Mouse (Mus musculus): ENCODE results near the gene Klc2. TPM values are rescaled to one million over a fixed set of nuclear protein-coding genes. Genes with fewer than 3 reads are reported as not detected.

The Klc2 gene
- polyA plus RNA-seq, 1 experiment from 2014 or later: 34.6 TPM

- WGBS: 74% methylated on average over 18 of the region's 19 CpGs
- Histone ChIP-seq H3K9ac (ENCODE audit: low read depth, low read length) (no peak overlapping the region), H3K36me3 (ENCODE audit: control insufficient read depth, insufficient read depth, low read length) (peaks cover 6% of the 10 kb centered on the region), H3K4me3 (ENCODE audit: low read depth, low read length) (no peak overlapping the region), H3K4me2 (replicated peaks; ENCODE audit: low read depth, low read length) (no peak overlapping the region), H3K4me1 (replicated peaks; ENCODE audit: control insufficient read depth, insufficient read depth, low read length) (peaks cover 6% of the 10 kb centered on the region), H3K27ac (ENCODE audit: low read depth, low read length) (no peak overlapping the region), H3K9me3 (ENCODE audit: control insufficient read depth, low read length) (no peaks in the 10 kb centered on the region), H3K27me3 (ENCODE audit: control insufficient read depth, insufficient read depth, low read length) (no peaks in the 10 kb centered on the region)
- ATAC-seq (ENCODE audit: low FRiP score): no peak
- peak; percentile 58 for DNase-seq (ENCODE audit: low spot score)
Observed at GRCm38 (mm10) chr19:5109659-5110453, 8.5 kb downstream of the Klc2 start.

GRCm38 (mm10) chr19:5108702-5109101 lies 9.7 kb downstream of the Klc2 start:
- H3K4me2 ChIP-seq (replicated peaks; ENCODE audit: low read depth, low read length): no peak overlapping the region
- H3K9ac ChIP-seq (ENCODE audit: low read depth, low read length): no peak overlapping the region
- no peak for ATAC-seq (ENCODE audit: low FRiP score)
- DNase-seq (ENCODE audit: low spot score): no peak
- WGBS: 61% methylated on average over 4 of the region's 4 CpGs
- no peak overlapping the region for H3K27ac ChIP-seq (ENCODE audit: low read depth, low read length)
- H3K9me3 ChIP-seq (ENCODE audit: control insufficient read depth, low read length): no peaks in the 10 kb centered on the region
- H3K4me1 ChIP-seq (replicated peaks; ENCODE audit: control insufficient read depth, insufficient read depth, low read length): peaks cover 6% of the 10 kb centered on the region
- H3K27me3 ChIP-seq (ENCODE audit: control insufficient read depth, insufficient read depth, low read length): no peaks in the 10 kb centered on the region
- H3K36me3 ChIP-seq (ENCODE audit: control insufficient read depth, insufficient read depth, low read length): peaks cover 7% of the 10 kb centered on the region
- no peak overlapping the region for H3K4me3 ChIP-seq (ENCODE audit: low read depth, low read length)

GRCm38 (mm10) chr19:5108271-5108575 lies 10.1 kb downstream of the Klc2 start:
- H3K36me3 ChIP-seq (ENCODE audit: control insufficient read depth, insufficient read depth, low read length): peaks cover 7% of the 10 kb centered on the region
- WGBS: 28% methylated on average over 5 of the region's 5 CpGs
- H3K27me3 ChIP-seq (ENCODE audit: control insufficient read depth, insufficient read depth, low read length): no peaks in the 10 kb centered on the region
- ATAC-seq (ENCODE audit: low FRiP score) (0 out of 2 replicates have a peak, but pooled peaks have one; percentile 8), DNase-seq (ENCODE audit: low spot score) (peak; percentile 52)
- no peaks in the 10 kb centered on the region for H3K9me3 ChIP-seq (ENCODE audit: control insufficient read depth, low read length)
- H3K4me2 ChIP-seq (replicated peaks; ENCODE audit: low read depth, low read length): no peak overlapping the region
- H3K4me1 ChIP-seq (replicated peaks; ENCODE audit: control insufficient read depth, insufficient read depth, low read length): peaks cover 6% of the 10 kb centered on the region
- no peak overlapping the region for H3K9ac ChIP-seq (ENCODE audit: low read depth, low read length)
- no peak overlapping the region for H3K27ac ChIP-seq (ENCODE audit: low read depth, low read length)
- H3K4me3 ChIP-seq (ENCODE audit: low read depth, low read length): no peak overlapping the region

- peaks cover 6% of the 10 kb centered on the region for H3K4me1 ChIP-seq (replicated peaks; ENCODE audit: control insufficient read depth, insufficient read depth, low read length)
- ATAC-seq (ENCODE audit: low FRiP score): peak; percentile 33
- no peak for DNase-seq (ENCODE audit: low spot score)
- no peak overlapping the region for H3K27ac ChIP-seq (ENCODE audit: low read depth, low read length)
- no peak overlapping the region for H3K4me2 ChIP-seq (replicated peaks; ENCODE audit: low read depth, low read length)
- H3K9ac ChIP-seq (ENCODE audit: low read depth, low read length): 0 out of 2 replicates have a peak overlapping the region, but pooled peaks have one; percentile 11
- H3K27me3 ChIP-seq (ENCODE audit: control insufficient read depth, insufficient read depth, low read length): no peaks in the 10 kb centered on the region
- no peak overlapping the region for H3K4me3 ChIP-seq (ENCODE audit: low read depth, low read length)
- 73% methylated on average over 18 of the region's 18 CpGs for WGBS
- H3K9me3 ChIP-seq (ENCODE audit: control insufficient read depth, low read length): no peaks in the 10 kb centered on the region
- H3K36me3 ChIP-seq (ENCODE audit: control insufficient read depth, insufficient read depth, low read length): peaks cover 7% of the 10 kb centered on the region
Observed at GRCm38 (mm10) chr19:5107556-5108270, 10.6 kb downstream of the Klc2 start.

- ATAC-seq (ENCODE audit: low FRiP score): peak; percentile 92
- no peaks in the 10 kb centered on the region for H3K27me3 ChIP-seq (ENCODE audit: control insufficient read depth, insufficient read depth, low read length)
- whole genome bisulfite sequencing: under 1% methylated on average over 46 of the region's 46 CpGs
Observed at GRCm38 (mm10) chr19:5106731-5107191, 11.6 kb downstream of the Klc2 start, which contains the start of gene Rab1b. Gene Rab1b (minus strand): TSS chr19:5107072.

GRCm38 (mm10) chr19:5106074-5106473 lies 12.3 kb downstream of the Klc2 start:
- Histone ChIP-seq H3K9me3 (ENCODE audit: control insufficient read depth, low read length) (no peaks in the 10 kb centered on the region), H3K9ac (ENCODE audit: low read depth, low read length) (peak overlapping the region; percentile 90), H3K4me1 (replicated peaks; ENCODE audit: control insufficient read depth, insufficient read depth, low read length) (peaks cover 6% of the 10 kb centered on the region), H3K4me2 (replicated peaks; ENCODE audit: low read depth, low read length) (peak overlapping the region; percentile 55), H3K27me3 (ENCODE audit: control insufficient read depth, insufficient read depth, low read length) (no peaks in the 10 kb centered on the region), H3K27ac (ENCODE audit: low read depth, low read length) (0 out of 2 replicates have a peak overlapping the region, but pooled peaks have one; percentile 90), H3K4me3 (ENCODE audit: low read depth, low read length) (peak overlapping the region; percentile 68), H3K36me3 (ENCODE audit: control insufficient read depth, insufficient read depth, low read length) (peaks cover 7% of the 10 kb centered on the region)
- 20% methylated on average over 9 of the region's 9 CpGs for WGBS
- ATAC-seq (ENCODE audit: low FRiP score) (no peak), DNase-seq (ENCODE audit: low spot score) (no peak)

More at GRCm38 (mm10) chr19:5106731-5107191, 11.6 kb downstream of the Klc2 start, which contains the start of gene Rab1b:
- Histone ChIP-seq H3K9me3 (ENCODE audit: control insufficient read depth, low read length) (no peaks in the 10 kb centered on the region), H3K4me3 (ENCODE audit: low read depth, low read length) (peak within 1 kb of the TSS; percentile 68), H3K4me1 (replicated peaks; ENCODE audit: control insufficient read depth, insufficient read depth, low read length) (peaks cover 6% of the 10 kb centered on the region), H3K9ac (ENCODE audit: low read depth, low read length) (peak within 1 kb of the TSS; percentile 90), H3K27ac (ENCODE audit: low read depth, low read length) (peak within 1 kb of the TSS; percentile 90), H3K36me3 (ENCODE audit: control insufficient read depth, insufficient read depth, low read length) (peaks cover 7% of the 10 kb centered on the region), H3K4me2 (replicated peaks; ENCODE audit: low read depth, low read length) (peak within 1 kb of the TSS; percentile 55)
- DNase-seq (ENCODE audit: low spot score): peak; percentile 100

GRCm38 (mm10) chr19:5098363-5099143 lies 19.8 kb downstream of the Klc2 start, which contains the start of gene Cnih2:
Gene Cnih2 (minus strand): TSS chr19:5098521.
- WGBS: 3% methylated on average over 20 of the region's 48 CpGs
- Histone ChIP-seq H3K4me1 (replicated peaks; ENCODE audit: control insufficient read depth, insufficient read depth, low read length) (peaks cover 24% of the 10 kb centered on the region), H3K9me3 (ENCODE audit: control insufficient read depth, low read length) (no peaks in the 10 kb centered on the region), H3K4me3 (ENCODE audit: low read depth, low read length) (peak within 1 kb of the TSS; percentile 69), H3K36me3 (ENCODE audit: control insufficient read depth, insufficient read depth, low read length) (peaks cover 4% of the 10 kb centered on the region; the same call in 1 of the 2 replicates), H3K27me3 (ENCODE audit: control insufficient read depth, insufficient read depth, low read length) (no peaks in the 10 kb centered on the region), H3K9ac (ENCODE audit: low read depth, low read length) (peak within 1 kb of the TSS; percentile 86), H3K27ac (ENCODE audit: low read depth, low read length) (peak within 1 kb of the TSS; percentile 75), H3K4me2 (replicated peaks; ENCODE audit: low read depth, low read length) (peak within 1 kb of the TSS; percentile 94)
- ATAC-seq (ENCODE audit: low FRiP score) (peak; percentile 65), DNase-seq (ENCODE audit: low spot score) (peak; percentile 88)
